Mouse (Mus musculus) megakaryocyte progenitor cell, adult 5-6 weeks (primary cell): Measurements from ENCODE around the gene Nfib. TPM values are rescaled to one million over a fixed set of nuclear protein-coding genes. Genes with fewer than 3 reads are reported as not detected.

Experiments
- ATAC-seq: replicated peaks from 2 replicates; pipeline ENCODE4 v1.8.0; 2016; ENCODE audit warnings: mild to moderate bottlenecking, moderate TSS enrichment, inconsistent platforms; ENCODE audit not compliant: poor library complexity
- total RNA-seq, 2 experiments: library from RNA; stranded (forward) in 1 of 2; stranded (reverse) in 1 of 2; fragments of 157-497, 149-512 nt in 1 of 2; fragments of 200-1000 nt in 1 of 2; gene quantifications; 2 replicates each; pipeline versions ENCODE4 v1.2.3 to v1.2.4; 2015 to 2017

Nfib gene
- total RNA-seq, 2 experiments from 2014 or later = not detected

GRCm38 (mm10) chr4:82439813-82440212 lies 265.7 kb downstream of the Nfib start:
- no peak for ATAC-seq

- ATAC-seq = no peak
These were observed 266.9 kb downstream of the Nfib start for GRCm38 (mm10) chr4:82438631-82439030.

DNA sequence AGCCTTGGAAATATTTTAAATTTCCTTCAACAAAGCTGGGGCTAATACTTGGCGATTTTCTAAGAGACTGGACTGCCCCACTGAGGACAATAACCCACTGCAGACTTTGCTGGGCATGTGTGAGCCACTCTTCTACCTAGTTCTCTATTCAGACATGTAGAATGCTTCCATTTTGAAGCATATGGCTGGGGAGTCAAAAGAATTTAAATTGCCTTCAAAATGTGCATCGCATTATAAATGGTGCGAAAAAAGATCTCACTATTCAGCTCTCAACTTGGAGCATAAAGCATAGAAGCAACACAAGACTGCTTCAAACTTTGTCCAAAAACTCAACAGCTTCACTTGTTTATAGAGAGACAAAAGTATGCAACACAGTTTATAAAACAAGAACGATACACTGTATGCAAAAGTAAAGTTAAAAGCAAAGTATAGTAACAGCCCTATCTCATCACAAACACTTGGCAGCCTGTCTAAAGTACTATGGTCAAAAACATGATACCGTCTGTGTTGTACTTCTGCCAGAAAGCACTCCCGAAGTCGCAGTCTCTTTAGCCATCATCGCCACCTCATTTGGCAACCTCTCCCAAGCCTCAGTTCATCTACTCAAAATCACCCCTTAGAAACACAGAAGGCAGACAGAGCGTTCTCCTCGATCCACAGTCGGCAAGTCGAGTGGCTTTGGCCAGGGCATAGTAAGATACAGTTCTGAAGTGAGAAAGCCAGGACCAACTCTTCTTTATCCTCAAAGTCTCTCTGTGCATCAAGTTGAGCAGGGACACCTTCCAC lies 267.8 kb downstream of the Nfib start:
- no peak for ATAC-seq

DNA sequence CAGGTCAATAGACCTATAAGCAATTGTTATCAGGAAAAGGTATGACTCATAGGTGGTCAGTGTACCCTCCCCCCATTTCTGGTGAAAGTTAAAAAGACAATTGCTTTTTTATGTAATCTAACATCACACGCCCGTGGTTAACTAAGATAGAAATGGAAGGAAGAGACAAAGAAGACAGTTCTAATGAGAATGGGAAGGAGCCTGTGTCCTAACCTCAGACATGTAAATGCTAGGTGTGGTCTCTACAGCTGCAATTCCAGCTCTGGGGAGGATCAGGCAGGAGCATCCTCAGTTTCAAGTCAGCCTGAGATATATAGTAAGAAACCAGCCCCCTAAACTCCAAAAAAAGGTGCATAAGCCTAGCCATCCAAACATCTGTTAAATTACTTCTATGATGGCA lies 268.9 kb downstream of the Nfib start:
- no peak for ATAC-seq

DNA sequence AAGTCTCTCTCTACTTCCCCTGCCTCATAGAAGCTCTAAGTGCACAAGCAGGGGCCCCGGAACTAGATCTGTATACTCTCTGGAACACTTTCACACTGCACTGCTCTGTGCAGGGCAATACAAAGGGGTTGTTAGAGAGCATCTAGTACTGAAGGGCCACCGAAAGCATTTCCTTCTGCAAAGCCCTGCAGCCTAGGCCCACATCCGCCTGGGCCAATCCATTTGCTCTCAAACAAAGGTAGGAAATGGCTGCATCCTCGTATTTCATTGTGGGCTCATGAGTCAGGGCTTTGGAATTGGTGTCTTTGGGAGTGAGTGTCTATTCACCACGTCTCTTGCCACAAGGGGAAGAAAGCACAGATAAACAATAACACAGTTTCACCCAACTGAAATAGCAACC lies 269.8 kb downstream of the Nfib start:
- no peak for ATAC-seq

DNA sequence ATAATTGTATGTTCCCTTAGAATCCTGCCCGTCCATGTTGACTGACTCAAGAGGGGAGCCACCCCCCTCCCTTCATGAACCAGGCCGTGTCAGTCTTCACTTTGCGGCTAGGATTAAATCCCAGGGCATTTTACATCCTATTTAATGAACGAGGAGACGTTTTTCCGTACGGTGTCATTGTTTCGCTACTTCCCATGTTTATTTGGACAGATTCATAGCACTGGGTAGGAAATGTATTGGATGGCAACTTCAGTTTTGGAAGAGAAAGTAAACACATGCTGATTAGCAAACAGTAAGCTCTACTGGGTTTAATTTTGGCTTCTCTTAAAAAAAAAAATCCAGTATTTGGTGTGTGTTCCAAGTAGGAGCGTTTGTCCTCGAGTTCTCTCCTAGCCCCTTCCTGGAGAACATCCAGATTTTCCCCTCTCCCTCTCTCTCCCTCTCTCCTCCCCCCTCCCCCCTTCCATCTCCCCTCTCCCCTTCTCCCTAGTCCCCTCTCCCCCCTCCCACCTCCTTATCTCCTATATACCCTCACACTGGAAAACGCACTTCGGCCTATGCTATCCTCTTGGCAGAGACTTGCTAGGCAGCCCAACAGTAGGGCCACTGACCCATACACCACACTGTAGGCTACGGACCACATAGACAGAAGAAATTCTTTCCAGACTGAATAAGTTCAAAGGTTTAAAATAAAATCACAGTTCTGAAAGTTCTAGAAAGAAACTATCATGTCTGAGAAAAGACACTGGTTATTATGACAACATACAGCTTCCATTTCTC lies 271.4 kb downstream of the Nfib start:
- ATAC-seq = no peak

- ATAC-seq = no peak
These were observed 273.7 kb downstream of the Nfib start for GRCm38 (mm10) chr4:82431831-82432230.

DNA sequence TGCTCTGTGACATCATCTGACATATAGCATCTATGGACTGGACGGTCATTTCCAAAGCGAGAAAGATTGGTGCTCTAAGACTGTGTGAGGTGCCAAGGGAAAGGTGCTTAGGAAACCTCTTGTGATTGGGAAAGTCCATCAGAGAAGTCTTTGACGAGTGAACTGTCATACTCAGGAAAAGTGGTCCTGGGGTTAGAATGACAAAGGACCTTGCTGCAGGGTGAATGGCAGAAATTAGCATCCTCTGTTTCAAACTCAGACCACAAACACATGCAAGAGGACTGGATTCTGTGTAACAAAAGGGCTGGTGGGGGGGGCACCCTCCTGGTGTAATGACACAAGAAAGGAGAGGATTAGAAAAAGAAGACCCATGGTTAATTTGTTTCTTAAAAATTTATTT lies 274.7 kb downstream of the Nfib start:
- ATAC-seq = no peak

- no peak for ATAC-seq
These were observed 279.3 kb downstream of the Nfib start for GRCm38 (mm10) chr4:82426224-82426623.

- no peak for ATAC-seq
These were observed 287.3 kb downstream of the Nfib start for GRCm38 (mm10) chr4:82418241-82418640.

DNA sequence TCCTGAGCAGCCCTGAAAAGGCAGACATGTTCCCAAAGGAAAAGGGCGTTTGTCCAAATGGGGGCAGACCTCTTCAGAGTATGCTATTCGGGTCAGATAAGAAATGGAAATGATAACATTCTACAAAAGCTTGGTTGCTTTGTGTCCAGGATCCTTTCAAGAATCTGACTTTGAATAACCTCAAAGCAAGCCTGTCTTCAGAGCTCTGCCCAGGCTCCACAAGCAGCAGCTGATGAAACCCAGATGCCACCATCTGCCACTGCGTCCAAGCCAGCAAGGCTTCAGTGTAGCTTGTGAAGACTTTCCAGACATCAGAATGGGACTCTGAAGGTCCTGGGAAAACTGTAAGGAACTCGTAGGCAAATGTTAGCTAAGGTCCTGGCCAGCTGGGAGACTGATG lies 289.7 kb downstream of the Nfib start:
- no peak for ATAC-seq

GRCm38 (mm10) chr4:82412651-82413050 lies 292.9 kb downstream of the Nfib start:
- no peak for ATAC-seq

DNA sequence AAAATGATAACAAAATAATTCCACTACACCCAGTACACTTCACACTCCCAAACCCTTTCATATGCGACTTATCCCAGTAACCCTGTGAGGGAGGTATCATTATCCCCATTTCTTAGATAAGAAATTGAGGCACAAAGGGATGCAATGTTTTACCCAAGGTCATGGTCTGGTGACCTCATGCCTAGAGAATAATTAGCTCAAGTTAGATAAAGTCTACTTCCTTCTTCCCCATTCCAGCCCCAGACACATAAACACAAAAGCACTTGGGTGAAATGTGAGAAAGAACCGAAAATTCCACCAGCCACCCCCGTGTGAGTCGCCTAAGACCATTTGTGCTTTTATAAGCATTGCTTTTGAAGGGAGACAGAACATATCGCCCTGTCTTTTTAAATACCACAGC lies 293.6 kb downstream of the Nfib start:
- no peak for ATAC-seq

GRCm38 (mm10) chr4:82408463-82409404 lies 296.8 kb downstream of the Nfib start:
- no peak for ATAC-seq

DNA sequence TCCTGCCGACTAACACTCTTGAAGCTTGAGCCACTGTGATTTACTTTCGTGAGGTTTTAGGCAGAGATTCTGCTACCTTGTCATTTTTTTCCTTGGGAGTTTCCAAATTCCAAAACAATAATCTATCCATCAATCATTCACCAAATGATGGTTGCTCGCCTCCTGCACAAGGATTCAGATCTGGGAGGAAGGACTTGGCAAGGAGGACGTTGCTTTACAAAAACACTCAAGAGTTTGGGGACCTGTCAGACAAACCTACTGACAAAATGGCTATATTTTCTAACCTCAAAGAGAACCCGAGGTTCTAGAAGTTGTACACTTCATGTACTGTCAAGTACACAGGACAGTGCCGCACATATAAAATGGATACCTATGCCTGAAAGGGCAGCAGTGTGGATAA lies 299.0 kb downstream of the Nfib start:
- no peak for ATAC-seq

- ATAC-seq = no peak
These were observed 299.8 kb downstream of the Nfib start for GRCm38 (mm10) chr4:82405791-82406190.

DNA sequence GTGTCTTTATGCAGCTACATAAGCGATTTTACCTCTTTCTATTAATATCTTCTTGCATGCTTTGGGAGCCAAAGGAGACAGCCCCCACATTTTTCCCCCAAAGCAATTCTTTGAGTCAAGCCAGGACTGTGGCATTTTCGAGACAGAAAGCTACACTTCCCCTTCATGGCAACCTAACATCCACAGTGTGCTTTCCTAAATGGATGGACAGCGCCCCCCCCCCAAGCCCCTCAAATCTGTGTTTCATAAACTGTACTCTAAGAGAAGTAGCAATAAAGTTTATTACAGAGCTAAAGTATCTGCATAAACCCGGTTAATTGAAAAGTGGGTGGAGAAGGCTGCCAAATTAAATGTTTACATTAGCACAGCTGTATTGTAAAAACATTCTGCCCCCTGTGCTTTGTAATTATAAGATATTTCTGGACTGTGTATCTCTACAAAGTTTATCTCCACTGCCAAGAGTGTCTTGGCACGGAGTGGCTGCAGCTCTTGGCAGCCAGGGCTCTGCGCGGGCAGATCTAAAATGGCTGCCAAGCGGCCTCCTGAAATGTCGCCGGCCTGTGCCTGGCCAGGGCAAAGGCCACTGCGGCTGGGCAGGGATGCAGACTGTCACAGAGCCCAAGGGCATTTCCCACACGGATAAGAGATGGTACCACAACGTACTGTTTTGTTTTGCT lies 301.4 kb downstream of the Nfib start:
- no peak for ATAC-seq

GRCm38 (mm10) chr4:82402666-82403065 lies 302.9 kb downstream of the Nfib start:
- no peak for ATAC-seq

- no peak for ATAC-seq
These were observed 304.0 kb downstream of the Nfib start for GRCm38 (mm10) chr4:82401450-82402061.

GRCm38 (mm10) chr4:82400536-82400935 lies 305.0 kb downstream of the Nfib start:
- no peak for ATAC-seq
